Mouse (Mus musculus) embryonic facial prominence, embryonic 11.5 days (tissue): Measurements from ENCODE around the gene Scyl1. TPM values are rescaled to one million over a fixed set of nuclear protein-coding genes. Genes with fewer than 3 reads are reported as not detected.

Experiments used
- ATAC-seq: fragments of 200-750 bp; cut with Nextera tagmentation; replicated peaks from 2 replicates; pipeline ENCODE4 v1.8.0; 2017; ENCODE audit warnings: low read depth; ENCODE audit not compliant: insufficient number of reproducible peaks, low FRiP score, low TSS enrichment
- DNase-seq: peaks from one replicate; pipeline ENCODE4 v3.0.0-alpha.2; 2015; ENCODE audit warnings: low spot score
- H3K27ac ChIP-seq: fragments of 300-500 bp; sonication (generic); replicated peaks from 2 replicates; pipeline ENCODE4 v1.5.1; 2014; ENCODE audit warnings: mild to moderate bottlenecking, low read depth, low read length, control low read depth
- H3K27me3 ChIP-seq: fragments of 300-500 bp; sonication (generic); 2 replicates; pipeline ENCODE4 v1.6.1; 2014; ENCODE audit warnings: mild to moderate bottlenecking, low read length, moderate library complexity, mixed read lengths; ENCODE audit not compliant: control insufficient read depth, insufficient read depth
- H3K36me3 ChIP-seq: fragments of 300-500 bp; sonication (generic); replicated peaks from 2 replicates; pipeline ENCODE4 v1.6.1; 2014; ENCODE audit warnings: low read depth, mild to moderate bottlenecking, low read length, moderate library complexity, mixed read lengths; ENCODE audit not compliant: control insufficient read depth, insufficient read depth
- H3K4me1 ChIP-seq: fragments of 300-500 bp; sonication (generic); 2 replicates; pipeline ENCODE4 v1.6.1; 2014; ENCODE audit warnings: low read length, mixed read lengths; ENCODE audit not compliant: control insufficient read depth, insufficient read depth
- H3K4me2 ChIP-seq: fragments of 300-500 bp; sonication (generic); 2 replicates; pipeline ENCODE4 v1.6.1; 2014; ENCODE audit warnings: low read depth, mild to moderate bottlenecking, control low read depth, low read length, moderate library complexity
- H3K4me3 ChIP-seq: fragments of 300-500 bp; sonication (generic); 2 replicates; pipeline ENCODE4 v1.5.1; 2014; ENCODE audit warnings: low read depth, low read length, control low read depth
- H3K9ac ChIP-seq: fragments of 300-500 bp; sonication (generic); replicated peaks from 2 replicates; pipeline ENCODE4 v1.6.1; 2014; ENCODE audit warnings: mild to moderate bottlenecking, control low read depth, low read length
- H3K9me3 ChIP-seq: fragments of 300-500 bp; sonication (generic); replicated peaks from 2 replicates; pipeline ENCODE4 v1.6.1; 2016; ENCODE audit warnings: mild to moderate bottlenecking, low read length, inconsistent platforms, mixed read lengths; ENCODE audit not compliant: control insufficient read depth
- WGBS: fragments of 180-500 bp; shearing (Covaris S2); extraction: QIAGEN DNeasy Blood & Tissue Kit; methylation state at CpG from one replicate; pipeline ENCODE4 v1.1.7; 2014; 5-methylcytosine and 5-hydroxymethylcytosine counted together
- polyA plus RNA-seq: library from polyadenylated mRNA; unstranded; fragments of >200 nt; fragmentation: Nextera tagmentation; extraction: Ambion mirVana; gene quantifications from 2 replicates; pipeline ENCODE4 v1.2.1, GENCODE M21; 2014

Gene Scyl1
- polyA plus RNA-seq, 1 experiment from 2014 or later = 53.9 TPM

DNA sequence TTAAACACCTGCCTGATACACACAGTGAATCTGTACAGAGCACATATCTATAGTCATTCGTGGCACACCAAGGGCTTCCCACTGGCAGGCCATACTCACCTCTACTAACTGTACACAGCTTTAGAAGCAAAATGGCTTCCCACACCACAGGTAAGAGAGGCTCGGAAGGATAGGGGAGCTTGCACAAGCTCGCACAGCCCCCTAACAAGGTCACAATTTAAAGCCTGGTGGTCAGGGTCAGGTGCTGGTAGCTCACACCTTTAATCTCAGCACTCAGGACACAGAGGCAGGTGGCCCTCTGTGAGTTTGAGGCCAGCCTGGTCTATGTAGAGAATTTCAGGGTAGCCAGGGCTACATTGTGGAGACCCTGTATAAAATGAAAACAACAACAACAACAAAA, 42.3 kb upstream of the Scyl1 start:
- Histone ChIP-seq H3K27ac (no peak overlapping the region), H3K4me2 (no peak overlapping the region), H3K9me3 (no peaks in the 10 kb centered on the region), H3K9ac (no peak overlapping the region), H3K27me3 (no peaks in the 10 kb centered on the region), H3K36me3 (no peaks in the 10 kb centered on the region), H3K4me3 (no peak overlapping the region), H3K4me1 (peaks cover 14% of the 10 kb centered on the region)
- 93% methylated on average over 3 of the region's 3 CpGs for WGBS
- DNase-seq (no peak), ATAC-seq (no peak)

DNA sequence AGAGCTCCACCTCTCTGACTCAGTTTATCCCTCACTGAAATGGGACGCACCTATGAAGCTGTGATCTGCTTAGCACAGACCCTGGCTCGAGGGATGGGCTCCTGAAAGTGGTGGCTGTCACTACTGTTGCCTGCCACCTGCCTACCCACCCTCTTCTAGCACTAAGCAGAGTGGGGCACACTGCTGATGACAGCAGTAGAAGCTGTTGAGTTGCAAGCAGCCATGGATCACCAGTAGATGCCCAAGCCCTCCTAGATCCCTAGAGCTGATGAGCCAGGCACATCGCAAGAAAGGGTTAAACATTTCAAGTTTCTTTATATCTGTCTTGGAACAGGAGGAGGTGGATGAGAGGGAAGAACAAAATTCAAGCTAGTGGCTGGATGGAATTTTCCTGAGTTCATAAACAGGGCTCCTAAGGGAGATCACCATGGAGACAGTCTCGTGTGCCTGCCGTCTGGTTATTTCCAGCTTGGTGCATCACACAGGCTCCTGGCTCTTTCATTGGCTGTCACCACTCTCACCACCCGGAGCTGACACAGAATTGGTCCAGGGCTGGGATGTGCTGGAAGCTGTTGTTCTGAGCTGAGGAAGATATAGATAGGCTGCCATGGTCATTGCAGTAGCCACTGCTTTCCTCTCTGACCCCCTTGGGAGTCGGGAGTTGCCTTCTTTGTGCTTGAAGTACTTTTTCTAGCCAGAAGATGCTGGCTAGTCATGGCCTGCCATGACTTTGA, 40.7 kb upstream of the Scyl1 start:
- Histone ChIP-seq H3K4me2 (no peak overlapping the region), H3K4me3 (no peak overlapping the region), H3K36me3 (no peaks in the 10 kb centered on the region), H3K27ac (peak overlapping the region; percentile 48; the same call in 1 of the 2 replicates), H3K9me3 (no peaks in the 10 kb centered on the region), H3K4me1 (peaks cover 10% of the 10 kb centered on the region), H3K9ac (no peak overlapping the region), H3K27me3 (no peaks in the 10 kb centered on the region)
- ATAC-seq = peak; percentile 80
- peak; percentile 63 for DNase-seq
- WGBS = 51% methylated on average over 7 of the region's 7 CpGs

GRCm38 (mm10) chr19:5810840-5811563, 39.8 kb upstream of the Scyl1 start:
- ATAC-seq = no peak

DNA sequence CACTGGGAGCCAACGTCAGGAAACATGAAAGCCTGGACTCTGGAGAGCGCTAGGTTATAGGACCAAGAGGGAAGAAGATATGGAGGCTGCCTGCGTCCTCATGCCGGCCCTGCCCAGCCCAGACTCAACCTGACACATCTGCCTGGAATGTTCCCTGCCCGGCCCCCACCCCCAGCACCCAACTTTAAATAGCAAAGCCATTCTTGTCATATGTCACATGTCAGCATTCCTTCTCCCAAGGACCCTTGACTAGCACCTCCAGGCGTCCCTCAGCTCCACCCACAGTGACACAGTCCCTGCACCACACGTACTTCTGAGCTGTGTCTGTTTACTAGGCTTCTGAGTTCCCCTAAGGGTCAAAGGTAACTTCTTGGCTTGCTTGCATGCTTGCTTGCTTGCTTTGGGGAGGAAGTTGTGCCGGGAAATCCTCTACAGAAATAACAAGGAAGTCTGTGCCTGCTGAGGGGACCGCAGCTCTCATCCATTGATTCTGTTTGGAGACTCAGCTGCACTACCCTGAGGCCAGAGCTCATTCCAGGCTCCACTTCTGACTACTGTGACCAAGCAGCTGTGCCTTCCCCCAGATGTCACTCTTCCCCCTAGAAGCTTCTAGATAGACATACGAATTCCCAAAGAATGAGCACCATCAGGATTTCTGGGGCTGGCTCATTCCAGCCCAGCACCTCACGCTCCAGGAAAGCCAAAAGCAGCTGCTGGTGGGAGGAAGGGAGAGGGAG, 39.1 kb upstream of the Scyl1 start:
- no peak overlapping the region for H3K4me3 ChIP-seq
- DNase-seq (no peak), ATAC-seq (no peak)
- H3K27ac ChIP-seq = peak overlapping the region; percentile 25; the same call in 1 of the 2 replicates
- no peaks in the 10 kb centered on the region for H3K36me3 ChIP-seq
- H3K4me2 ChIP-seq = no peak overlapping the region
- H3K9ac ChIP-seq = peak overlapping the region; percentile 15
- WGBS = 29% methylated on average over 11 of the region's 11 CpGs
- no peaks in the 10 kb centered on the region for H3K27me3 ChIP-seq
- no peaks in the 10 kb centered on the region for H3K9me3 ChIP-seq
- peaks cover 10% of the 10 kb centered on the region for H3K4me1 ChIP-seq

More at GRCm38 (mm10) chr19:5810840-5811563, 39.8 kb upstream of the Scyl1 start:
- Histone ChIP-seq H3K4me3 (no peak overlapping the region), H3K9ac (no peak overlapping the region; the same call in 1 of the 2 replicates), H3K4me1 (peaks cover 10% of the 10 kb centered on the region), H3K36me3 (no peaks in the 10 kb centered on the region), H3K27ac (0 out of 2 replicates have a peak overlapping the region, but pooled peaks have one; percentile 25), H3K9me3 (no peaks in the 10 kb centered on the region), H3K4me2 (no peak overlapping the region), H3K27me3 (no peaks in the 10 kb centered on the region)
- 70% methylated on average over 9 of the region's 9 CpGs for WGBS
- DNase-seq = no peak

DNA sequence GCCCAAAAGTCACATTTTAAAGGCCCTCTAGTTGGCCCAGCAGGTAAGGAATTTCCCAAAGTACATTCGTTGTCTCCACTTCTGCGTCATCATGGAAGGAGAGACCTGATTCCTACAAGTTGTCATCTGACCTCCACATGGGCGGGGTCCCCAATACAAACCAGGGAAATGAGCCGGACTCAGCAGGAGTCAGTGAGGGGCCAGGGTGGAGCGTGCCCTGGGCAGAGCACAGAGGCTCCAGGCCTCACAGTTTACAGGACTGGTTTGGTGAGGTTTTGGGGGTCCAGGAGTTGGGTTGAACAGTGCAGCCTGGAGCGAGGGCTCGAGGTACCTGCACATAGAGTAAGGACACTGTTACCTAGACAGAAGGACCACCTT, 38.5 kb upstream of the Scyl1 start:
- 41% methylated on average over 7 of the region's 7 CpGs for WGBS
- Histone ChIP-seq H3K36me3 (no peaks in the 10 kb centered on the region), H3K27me3 (no peaks in the 10 kb centered on the region), H3K4me1 (peaks cover 10% of the 10 kb centered on the region), H3K9me3 (no peaks in the 10 kb centered on the region), H3K4me3 (no peak overlapping the region), H3K27ac (peak overlapping the region; percentile 25; the same call in 1 of the 2 replicates), H3K9ac (no peak overlapping the region; the same call in 1 of the 2 replicates), H3K4me2 (no peak overlapping the region)
- no peak for ATAC-seq
- no peak for DNase-seq

DNA sequence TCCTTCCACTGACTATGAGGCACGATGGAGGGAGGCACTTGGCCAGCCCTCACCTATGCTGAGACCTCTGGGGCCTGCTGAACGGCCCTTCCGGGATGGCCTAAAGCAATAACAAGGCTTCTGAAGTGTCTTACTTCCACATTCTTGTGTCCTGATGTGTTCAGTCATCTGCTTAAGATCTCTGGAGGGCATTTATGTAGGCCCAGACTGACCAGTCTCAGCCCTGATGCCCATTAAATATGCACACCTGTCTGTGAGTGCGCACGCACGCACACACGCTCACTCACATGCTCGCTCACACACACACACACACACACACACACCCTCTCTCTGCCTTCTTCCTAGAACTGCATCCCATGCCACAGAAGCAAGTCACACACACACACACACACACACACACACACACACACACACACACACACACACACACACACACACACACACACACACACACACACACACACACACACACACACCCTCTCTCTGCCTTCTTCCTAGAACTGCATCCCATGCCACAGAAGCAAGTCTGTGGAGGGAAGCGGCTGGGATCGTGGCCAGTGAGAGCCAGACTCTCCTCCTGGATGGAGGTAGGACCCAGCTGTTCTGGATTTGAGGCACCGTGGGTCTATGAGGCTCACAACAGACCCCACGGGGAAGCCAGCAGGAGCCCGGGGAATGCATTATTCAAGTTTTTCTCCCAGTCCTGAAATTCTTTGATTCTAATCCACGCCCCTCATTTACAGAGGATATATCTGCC, 37.9 kb upstream of the Scyl1 start:
- Histone ChIP-seq H3K4me3 (no peak overlapping the region), H3K9me3 (no peaks in the 10 kb centered on the region), H3K9ac (no peak overlapping the region), H3K27ac (peak overlapping the region; percentile 25; the same call in 1 of the 2 replicates), H3K4me1 (peaks cover 15% of the 10 kb centered on the region), H3K36me3 (no peaks in the 10 kb centered on the region), H3K4me2 (no peak overlapping the region), H3K27me3 (no peaks in the 10 kb centered on the region)
- 67% methylated on average over 14 of the region's 14 CpGs for WGBS
- DNase-seq = no peak
- ATAC-seq = no peak

DNA sequence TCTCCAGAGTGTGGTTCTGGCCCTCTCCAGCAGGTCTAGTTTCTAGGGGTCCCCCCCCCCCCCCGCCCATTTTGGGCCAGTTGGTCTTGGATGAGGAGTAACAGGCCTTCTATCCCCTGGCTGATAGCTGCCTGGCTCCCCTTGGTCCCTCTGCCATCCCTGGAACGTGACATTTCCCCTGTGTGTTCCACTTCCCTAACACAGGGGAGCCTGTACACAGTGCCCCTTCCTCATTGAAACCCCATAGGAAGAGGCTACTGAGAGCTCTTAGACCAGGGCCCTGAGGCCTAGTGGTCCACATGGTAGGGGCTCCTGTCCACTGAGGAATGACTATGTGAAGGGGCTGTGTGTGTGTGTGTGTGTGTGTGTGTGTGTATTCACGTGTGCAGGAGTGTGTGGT, 36.5 kb upstream of the Scyl1 start:
- H3K27ac ChIP-seq = no peak overlapping the region
- peaks cover 17% of the 10 kb centered on the region for H3K4me1 ChIP-seq
- DNase-seq (no peak), ATAC-seq (no peak)
- 78% methylated on average over 3 of the region's 3 CpGs for WGBS
- H3K36me3 ChIP-seq = no peaks in the 10 kb centered on the region
- no peaks in the 10 kb centered on the region for H3K9me3 ChIP-seq
- no peaks in the 10 kb centered on the region for H3K27me3 ChIP-seq
- no peak overlapping the region for H3K9ac ChIP-seq
- no peak overlapping the region for H3K4me3 ChIP-seq
- H3K4me2 ChIP-seq = no peak overlapping the region
